Mouse (Mus musculus): ENCODE results near the gene Ranbp9.

GRCm38 (mm10) chr13:43524491-43525362 lies 43.6 kb upstream of the Ranbp9 start:
- TF ChIP-seq GATA1 (IDR thresholded peaks at IDR 0.05; ENCODE audit: low read length) (no peak), TAL1 (IDR thresholded peaks at IDR 0.05; ENCODE audit: low read length) (no peak)

All from erythroblast, embryonic 14.5 days (primary cell).